Mouse (Mus musculus) hindbrain, postnatal 0 days (tissue): ENCODE results near the gene Arhgap31. TPM values are rescaled to one million over a fixed set of nuclear protein-coding genes. Genes with fewer than 3 reads are reported as not detected.

ENCODE experiments used
- ATAC-seq: fragments of 200-750 bp; cut with Nextera tagmentation; 2 replicates; pipeline ENCODE4 v1.8.0; 2017; ENCODE audit warnings: mild to moderate bottlenecking, moderate TSS enrichment, moderate library complexity
- DNase-seq: peaks from one replicate; pipeline ENCODE4 v3.0.0-alpha.2; 2015; ENCODE audit warnings: low spot score
- H3K27ac ChIP-seq: fragments of 300-500 bp; sonication (generic); 2 replicates; pipeline ENCODE4 v1.5.1; 2014; ENCODE audit warnings: mild to moderate bottlenecking
- H3K27me3 ChIP-seq: fragments of 300-500 bp; sonication (generic); 2 replicates; pipeline ENCODE4 v1.6.1; 2014; ENCODE audit warnings: low read length, mixed read lengths; ENCODE audit not compliant: insufficient read depth
- H3K36me3 ChIP-seq: fragments of 300-500 bp; sonication (generic); 2 replicates; pipeline ENCODE4 v1.6.1; 2014; ENCODE audit warnings: low read length, mixed read lengths; ENCODE audit not compliant: insufficient read depth
- H3K4me1 ChIP-seq: fragments of 300-500 bp; sonication (generic); 2 replicates; pipeline ENCODE4 v1.6.1; 2014; ENCODE audit warnings: antibody characterized with exemption, low read length, mixed read lengths; ENCODE audit not compliant: insufficient read depth
- H3K4me2 ChIP-seq: fragments of 300-500 bp; sonication (generic); 2 replicates; pipeline ENCODE4 v1.6.1; 2014; ENCODE audit warnings: low read depth, mild to moderate bottlenecking, low read length, moderate library complexity, mixed read lengths
- H3K4me3 ChIP-seq: fragments of 300-500 bp; sonication (generic); 2 replicates; pipeline ENCODE4 v1.5.1; 2014; ENCODE audit warnings: low read length
- H3K9ac ChIP-seq: fragments of 300-500 bp; sonication (generic); replicated peaks from 2 replicates; pipeline ENCODE4 v1.6.1; 2014; ENCODE audit warnings: mild to moderate bottlenecking, low read length, moderate library complexity, mixed read lengths
- H3K9me3 ChIP-seq: fragments of 300-500 bp; sonication (generic); 2 replicates; pipeline ENCODE4 v1.6.1; 2016; ENCODE audit warnings: low read length, mixed read lengths
- CTCF ChIP-seq: IDR thresholded peaks from 2 replicates; pipeline ENCODE4 v1.5.1; 2016; ENCODE audit warnings: antibody characterized with exemption, control low read depth, low read depth
- WGBS: fragments of 180-500 bp; shearing (Covaris S2); extraction: QIAGEN DNeasy Blood & Tissue Kit; methylation state at CpG from one replicate; pipeline ENCODE4 v1.1.7; 2014; 5-methylcytosine and 5-hydroxymethylcytosine counted together
- polyA plus RNA-seq: library from polyadenylated mRNA; unstranded; fragments of >200 nt; fragmentation: Nextera tagmentation; extraction: Ambion mirVana; gene quantifications from 2 replicates; pipeline ENCODE4 v1.2.1, GENCODE M21; 2015
- total RNA-seq: library from RNA; depleted of rRNA; stranded (reverse); fragments of >200 nt; gene quantifications from 2 replicates; pipeline ENCODE4 v1.2.3, GENCODE M21; 2014

Arhgap31 gene
- total and polyA plus RNA-seq, 2 experiments from 2014 or later, result 4.6 to 12.7 TPM

GRCm38 (mm10) chr16:38624303-38624702 is 88.8 kb downstream of the Arhgap31 start:
- Histone ChIP-seq H3K9me3 (no peaks in the 10 kb centered on the region), H3K36me3 (no peaks in the 10 kb centered on the region), H3K9ac (no peak overlapping the region), H3K4me2 (no peak overlapping the region), H3K4me1 (no peaks in the 10 kb centered on the region), H3K27ac (no peak overlapping the region), H3K27me3 (no peaks in the 10 kb centered on the region), H3K4me3 (no peak overlapping the region)
- no peak for TF ChIP-seq CTCF
- no peak for ATAC-seq
- DNase-seq, result no peak
- 75% methylated on average over 11 of the region's 11 CpGs for WGBS

GRCm38 (mm10) chr16:38622283-38622682 is 90.8 kb downstream of the Arhgap31 start:
- WGBS, result 82% methylated on average over 2 of the region's 2 CpGs
- no peak for ATAC-seq
- Histone ChIP-seq H3K36me3 (no peaks in the 10 kb centered on the region), H3K4me2 (no peak overlapping the region), H3K9ac (no peak overlapping the region), H3K4me3 (no peak overlapping the region), H3K4me1 (no peaks in the 10 kb centered on the region), H3K9me3 (no peaks in the 10 kb centered on the region), H3K27me3 (no peaks in the 10 kb centered on the region), H3K27ac (no peak overlapping the region)
- DNase-seq, result peak; percentile 57
- peak; percentile 44 for TF ChIP-seq CTCF

- ATAC-seq (no peak), DNase-seq (no peak)
- no peaks in the 10 kb centered on the region for H3K36me3 ChIP-seq
- no peaks in the 10 kb centered on the region for H3K4me1 ChIP-seq
- WGBS, result 94% methylated on average over 16 of the region's 16 CpGs
- no peaks in the 10 kb centered on the region for H3K27me3 ChIP-seq
- no peak overlapping the region for H3K4me3 ChIP-seq
- TF ChIP-seq CTCF, result no peak
- no peak overlapping the region for H3K9ac ChIP-seq
- H3K4me2 ChIP-seq, result no peak overlapping the region
- H3K27ac ChIP-seq, result no peak overlapping the region
- H3K9me3 ChIP-seq, result no peaks in the 10 kb centered on the region
Measured at GRCm38 (mm10) chr16:38620696-38621450, 92.2 kb downstream of the Arhgap31 start.

GRCm38 (mm10) chr16:38619054-38619453 is 94.0 kb downstream of the Arhgap31 start:
- no peaks in the 10 kb centered on the region for H3K27me3 ChIP-seq
- H3K9me3 ChIP-seq, result no peaks in the 10 kb centered on the region
- no peak overlapping the region for H3K9ac ChIP-seq
- H3K27ac ChIP-seq, result no peak overlapping the region
- WGBS, result 19% methylated on average over 6 of the region's 6 CpGs
- DNase-seq (peak; percentile 88), ATAC-seq (peak; percentile 87)
- TF ChIP-seq CTCF, result peak; percentile 86
- no peaks in the 10 kb centered on the region for H3K36me3 ChIP-seq
- no peak overlapping the region for H3K4me3 ChIP-seq
- H3K4me1 ChIP-seq, result no peaks in the 10 kb centered on the region
- H3K4me2 ChIP-seq, result no peak overlapping the region

GRCm38 (mm10) chr16:38617977-38618376 is 95.1 kb downstream of the Arhgap31 start:
- DNase-seq, result no peak

GRCm38 (mm10) chr16:38613646-38614045 is 99.4 kb downstream of the Arhgap31 start:
- Histone ChIP-seq H3K36me3 (no peaks in the 10 kb centered on the region; the same call in 1 of the 2 replicates), H3K4me2 (no peak overlapping the region), H3K4me3 (no peak overlapping the region), H3K27me3 (no peaks in the 10 kb centered on the region), H3K4me1 (no peaks in the 10 kb centered on the region), H3K27ac (no peak overlapping the region), H3K9ac (no peak overlapping the region), H3K9me3 (no peaks in the 10 kb centered on the region)
- peak; percentile 27 for DNase-seq
- WGBS, result 83% methylated on average over 6 of the region's 6 CpGs
- no peak for ATAC-seq
- no peak for TF ChIP-seq CTCF

More at GRCm38 (mm10) chr16:38617977-38618376, 95.1 kb downstream of the Arhgap31 start:
- Histone ChIP-seq H3K36me3 (no peaks in the 10 kb centered on the region), H3K4me3 (no peak overlapping the region), H3K4me1 (no peaks in the 10 kb centered on the region), H3K9ac (no peak overlapping the region), H3K4me2 (no peak overlapping the region), H3K9me3 (no peaks in the 10 kb centered on the region), H3K27me3 (no peaks in the 10 kb centered on the region), H3K27ac (no peak overlapping the region)
- 94% methylated on average over 13 of the region's 13 CpGs for whole genome bisulfite sequencing
- ATAC-seq, result no peak
- TF ChIP-seq CTCF, result no peak

GRCm38 (mm10) chr16:38612646-38613045 is 100.4 kb downstream of the Arhgap31 start:
- ATAC-seq, result no peak
- no peaks in the 10 kb centered on the region for H3K4me1 ChIP-seq
- no peak overlapping the region for H3K27ac ChIP-seq
- no peaks in the 10 kb centered on the region for H3K9me3 ChIP-seq
- no peak overlapping the region for H3K4me2 ChIP-seq
- no peak overlapping the region for H3K4me3 ChIP-seq
- no peaks in the 10 kb centered on the region for H3K27me3 ChIP-seq
- H3K9ac ChIP-seq, result no peak overlapping the region
- no peaks in the 10 kb centered on the region; the same call in 1 of the 2 replicates for H3K36me3 ChIP-seq
- no peak for TF ChIP-seq CTCF
- DNase-seq, result peak; percentile 11
- WGBS, result 66% methylated on average over 5 of the region's 5 CpGs
